Mouse (Mus musculus): ENCODE results near the gene Nprl3. TPM values are rescaled to one million over a fixed set of nuclear protein-coding genes. Genes with fewer than 3 reads are reported as not detected.
"Not testable (repeated sequence)": the region's sequence is repeated elsewhere in the genome, so short reads cannot be mapped to it uniquely, and the experiment has no call there.

Gene Nprl3
- total and polyA plus RNA-seq, 3 experiments, result 58.6 to 201 (median 68.2) TPM

- DNase-seq, result peak; percentile 42
Measured at GRCm38 (mm10) chr11:32225222-32226104, 42.0 kb downstream of the Nprl3 start.

GRCm38 (mm10) chr11:32224468-32225139 lies 42.9 kb downstream of the Nprl3 start:
- DNase-seq, result peak; percentile 87

GRCm38 (mm10) chr11:32223297-32223967 lies 44.1 kb downstream of the Nprl3 start:
- no peak for DNase-seq

- no peak for DNase-seq
Measured at GRCm38 (mm10) chr11:32222570-32223194, 44.8 kb downstream of the Nprl3 start.

GRCm38 (mm10) chr11:32221951-32222409 lies 45.5 kb downstream of the Nprl3 start, which contains the start of gene Rhbdf1:
TSS of gene Rhbdf1 (minus strand) at chr11:32222300.
- peak; percentile 84 for DNase-seq

GRCm38 (mm10) chr11:32221225-32221950 lies 46.1 kb downstream of the Nprl3 start:
- DNase-seq, result peak; percentile 80

- DNase-seq, result no peak
Measured at GRCm38 (mm10) chr11:32220607-32221224, 46.8 kb downstream of the Nprl3 start.

GRCm38 (mm10) chr11:32219287-32219686 lies 48.2 kb downstream of the Nprl3 start:
- DNase-seq, result no peak

GRCm38 (mm10) chr11:32218501-32219050 lies 48.9 kb downstream of the Nprl3 start:
- no peak for DNase-seq

- DNase-seq, result peak; percentile 60
Measured at GRCm38 (mm10) chr11:32216851-32217250, 50.7 kb downstream of the Nprl3 start.

- no peak for DNase-seq
Measured at GRCm38 (mm10) chr11:32215372-32216162, 51.9 kb downstream of the Nprl3 start.

- DNase-seq, result no peak
Measured at GRCm38 (mm10) chr11:32210623-32211022, 56.9 kb downstream of the Nprl3 start.

- peak; percentile 97 for DNase-seq
Measured at GRCm38 (mm10) chr11:32205058-32205873, 62.2 kb downstream of the Nprl3 start, which contains the start of gene Snrnp25. TSS of gene Snrnp25 (plus strand) at chr11:32205415.

- no peak for DNase-seq
Measured at GRCm38 (mm10) chr11:32201922-32202685, 65.4 kb downstream of the Nprl3 start.

- DNase-seq, result not testable (repeated sequence)
Measured at GRCm38 (mm10) chr11:32200992-32201391, 66.5 kb downstream of the Nprl3 start.

- peak; percentile 64 for DNase-seq
Measured at GRCm38 (mm10) chr11:32200075-32200601, 67.4 kb downstream of the Nprl3 start, which contains the start of gene Il9r. TSS of gene Il9r (minus strand) at chr11:32200279.

GRCm38 (mm10) chr11:32199230-32199629 lies 68.3 kb downstream of the Nprl3 start:
- DNase-seq, result no peak
